Mouse (Mus musculus): ENCODE measurements at regions not wholly inside any gene's neighbourhood (a gene's known extent, or its start where the extent isn't known, plus 50 kb on each side); places are given as distances from the start of the nearest gene placed in this dataset.
A peak's percentile ranks its signal among the peaks of the same experiment; 100 is the strongest.

DNA sequence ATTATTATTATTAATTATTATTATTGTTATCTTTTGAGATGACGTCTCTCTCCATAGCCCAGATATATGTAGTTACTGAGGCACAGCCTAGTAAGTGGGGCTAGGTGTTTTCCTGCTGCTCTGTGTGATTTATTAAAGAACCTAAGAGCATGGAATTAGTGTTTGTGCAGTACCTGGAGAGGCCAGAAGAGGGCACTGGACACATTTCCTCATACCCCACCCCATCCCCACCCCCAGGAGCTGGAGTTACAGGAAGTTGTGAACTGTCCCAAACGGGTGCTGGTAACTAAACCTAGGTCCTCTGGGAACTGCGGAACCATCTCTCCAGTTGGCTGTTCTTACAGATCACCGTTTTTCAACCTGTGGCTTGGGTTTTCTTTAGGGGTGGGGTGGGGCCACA lies 129.9 kb downstream of the Gm10131 start:
- peak; percentile 56 for TF ChIP-seq CTCF (IDR thresholded peaks at IDR 0.05; ENCODE audit: low read depth)
- no peak for TF ChIP-seq EP300 (IDR thresholded peaks at IDR 0.05; ENCODE audit: low read depth)
